Mouse (Mus musculus): ENCODE measurements around the gene Camkmt. TPM values are rescaled to one million over a fixed set of nuclear protein-coding genes. Genes with fewer than 3 reads are reported as not detected.

Camkmt gene
- total RNA-seq, 2 experiments from 2014 or later: 0.57 to 1.2 TPM

DNA sequence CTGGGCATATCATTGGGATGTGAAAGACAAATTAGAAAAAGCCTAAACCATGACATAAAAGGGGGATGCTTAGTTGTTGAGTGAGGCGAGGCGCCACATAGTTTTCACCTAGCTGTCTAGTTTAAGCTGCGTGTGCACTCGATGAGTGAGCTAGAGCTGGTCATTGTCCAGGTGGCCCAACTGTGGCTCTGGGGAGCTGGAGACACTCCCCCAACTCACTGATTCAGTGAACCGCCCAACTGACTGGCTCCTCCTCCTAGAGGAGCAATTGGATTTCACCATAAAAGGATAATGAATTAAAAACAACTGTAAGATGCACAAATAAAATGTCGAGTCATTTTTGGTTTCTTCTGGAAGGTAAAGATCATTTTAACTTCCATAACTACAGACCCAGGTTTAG lies 1.3 kb upstream of the Camkmt start:
- no peak for DNase-seq (ENCODE audit: low spot score)

DNA sequence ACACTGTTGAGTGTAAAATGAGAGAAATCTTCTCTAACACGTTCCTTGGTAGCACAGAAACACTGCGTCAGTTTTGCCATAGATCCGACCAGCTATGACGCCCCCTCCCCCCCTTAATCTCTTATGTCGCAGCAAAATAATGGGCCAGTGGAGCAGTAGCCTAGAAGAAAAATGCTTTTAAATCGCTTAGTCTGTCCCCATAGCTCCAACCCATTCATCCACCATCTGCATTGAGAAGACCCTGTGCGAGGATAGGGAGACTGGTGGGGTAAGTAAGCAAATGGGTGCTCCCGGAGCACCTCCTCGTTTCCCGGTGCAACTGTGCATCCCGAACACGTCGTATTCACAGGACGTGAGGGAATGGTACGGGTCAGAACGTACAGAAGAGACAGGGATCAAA lies 731 bp upstream of the Camkmt start:
- no peak for DNase-seq (ENCODE audit: low spot score)

DNA sequence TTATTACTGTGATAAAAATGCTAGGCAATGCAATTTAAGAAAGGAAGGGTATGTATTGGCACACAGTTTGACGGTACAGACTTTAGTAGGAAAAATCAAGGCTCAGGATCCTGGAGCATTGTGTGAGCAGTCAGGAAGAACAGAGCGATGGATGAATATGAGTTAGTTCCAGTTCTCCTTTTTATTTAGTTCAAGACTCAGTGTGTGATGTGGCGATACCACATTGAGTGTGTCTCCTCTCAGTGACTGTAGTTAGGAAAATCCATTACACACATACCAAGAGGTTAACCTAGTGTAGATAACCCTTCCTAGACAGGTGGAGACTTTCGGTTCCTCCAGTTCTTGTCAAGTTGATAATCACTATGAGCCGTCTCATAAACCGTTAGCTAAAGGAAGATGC lies 1.4 kb downstream of the Camkmt start:
- no peak for DNase-seq (ENCODE audit: low spot score)

GRCm38 (mm10) chr17:85096396-85096795 lies 6.0 kb downstream of the Camkmt start:
- no peak for DNase-seq (ENCODE audit: low spot score)

DNA sequence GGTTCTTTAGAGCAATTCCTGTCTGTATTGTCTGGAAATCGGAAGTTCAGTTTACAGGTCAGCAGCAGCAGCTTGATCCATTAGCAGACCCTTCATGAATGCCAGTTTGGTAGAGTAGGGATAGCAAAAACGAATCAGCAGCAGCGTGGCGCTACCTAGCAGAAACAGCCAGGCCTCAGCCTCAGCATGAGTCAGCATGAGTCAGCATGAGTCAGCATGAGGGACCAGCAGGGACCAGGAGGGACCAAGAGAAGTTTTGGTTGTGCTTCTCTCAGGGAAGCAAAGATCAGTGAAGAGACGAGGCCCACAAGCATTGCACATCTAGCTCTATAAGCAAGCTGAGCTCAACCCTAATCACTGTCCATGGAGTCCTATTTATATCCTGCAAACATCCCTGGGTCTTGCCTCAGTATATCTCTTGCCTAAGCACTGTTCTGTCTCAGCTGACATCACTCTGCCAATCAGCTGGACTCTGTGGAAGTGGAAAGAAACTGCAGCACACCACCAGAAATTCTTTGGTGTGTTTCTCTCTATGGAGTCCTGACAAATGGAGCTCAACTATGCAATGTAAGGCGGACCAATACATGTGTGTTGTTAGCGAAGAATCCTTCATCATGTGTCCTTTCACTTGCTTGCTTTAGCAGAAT lies 8.4 kb downstream of the Camkmt start:
- DNase-seq (ENCODE audit: low spot score): no peak

- no peak for DNase-seq (ENCODE audit: low spot score)
Observed at GRCm38 (mm10) chr17:85100232-85100631, 9.9 kb downstream of the Camkmt start.

DNA sequence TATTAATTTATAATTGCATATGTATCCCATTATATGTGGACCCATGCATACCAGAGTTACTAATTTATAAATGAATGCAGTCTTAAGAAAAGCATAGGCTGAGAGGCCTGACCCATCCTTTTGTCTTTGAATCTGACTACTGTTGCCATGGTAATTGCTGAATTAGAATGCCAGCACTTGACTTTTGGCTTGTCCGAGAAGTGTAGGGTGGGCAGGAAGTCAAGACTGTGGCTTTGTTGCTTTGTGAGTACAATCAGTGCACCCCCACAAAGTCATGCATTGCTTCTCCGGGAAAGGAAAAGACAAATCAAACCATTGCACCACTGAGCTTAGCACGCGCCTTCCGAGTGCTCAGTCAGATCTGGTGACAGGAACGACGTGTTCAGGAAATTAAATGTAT lies 11.4 kb downstream of the Camkmt start:
- no peak for DNase-seq (ENCODE audit: low spot score)

DNA sequence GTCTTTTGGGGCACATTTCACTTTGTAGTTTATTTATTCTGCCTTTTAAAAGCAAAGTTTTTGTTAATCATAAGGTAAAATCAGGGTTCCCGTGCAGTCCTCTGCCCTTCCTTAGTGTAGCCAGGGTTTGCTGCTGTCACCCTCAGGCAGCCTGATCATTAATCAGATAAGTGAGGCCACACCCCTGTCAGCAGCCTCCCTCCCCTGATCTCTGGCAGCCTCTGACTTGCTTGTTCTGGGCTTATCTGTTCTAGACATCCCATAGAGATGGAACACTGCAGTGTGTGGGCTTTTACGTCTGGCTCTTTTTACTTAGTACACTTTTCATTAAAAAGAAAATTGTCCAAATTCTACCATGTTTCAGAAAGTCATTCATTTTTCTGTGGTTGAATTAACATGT lies 13.0 kb downstream of the Camkmt start:
- no peak for DNase-seq (ENCODE audit: low spot score)

GRCm38 (mm10) chr17:85110640-85111039 lies 20.3 kb downstream of the Camkmt start:
- no peak for DNase-seq (ENCODE audit: low spot score)

DNA sequence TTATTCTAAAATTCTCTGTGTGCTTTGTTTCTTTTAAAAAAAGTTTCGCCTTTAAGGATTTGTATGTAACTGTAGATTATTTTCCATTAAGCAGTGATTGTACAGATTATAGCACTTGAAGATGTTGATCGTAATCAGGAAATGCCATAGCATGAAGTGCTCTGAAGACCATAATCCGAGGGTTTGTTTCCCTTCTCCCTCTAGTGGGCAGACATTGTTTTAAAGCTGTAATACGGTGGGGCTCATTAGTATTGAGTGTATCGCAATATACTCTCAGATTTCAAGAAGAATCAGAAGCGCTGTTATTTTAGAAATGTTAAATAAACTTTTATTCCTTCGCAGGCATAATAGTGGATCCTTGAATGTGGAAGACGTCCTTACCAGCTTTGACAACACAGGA lies 23.1 kb downstream of the Camkmt start:
- DNase-seq (ENCODE audit: low spot score): no peak

- DNase-seq (ENCODE audit: low spot score): peak; percentile 44
Observed at GRCm38 (mm10) chr17:85116643-85117042, 26.3 kb downstream of the Camkmt start.

GRCm38 (mm10) chr17:85138393-85138792 lies 48.0 kb downstream of the Camkmt start:
- DNase-seq (ENCODE audit: low spot score): no peak

DNA sequence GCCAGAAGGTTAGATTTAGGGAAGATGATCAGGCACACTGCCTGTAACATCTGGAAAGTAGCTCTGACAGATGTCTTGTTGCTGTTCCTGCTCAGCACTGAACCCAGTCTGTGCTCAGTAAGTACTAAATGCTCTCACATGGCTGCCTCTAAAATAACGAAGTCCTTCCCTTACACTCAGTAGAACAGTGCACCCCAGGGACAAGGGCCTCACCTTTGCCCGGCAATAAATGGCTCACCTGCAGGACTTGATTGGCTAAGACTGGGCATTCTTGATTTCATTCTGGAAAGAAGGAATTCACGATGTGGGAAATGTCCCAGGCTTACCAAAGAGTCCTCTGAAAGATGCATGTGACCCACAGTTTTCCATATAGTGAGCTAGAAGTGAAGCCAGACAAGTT lies 51.3 kb downstream of the Camkmt start:
- no peak for DNase-seq (ENCODE audit: low spot score)

DNA sequence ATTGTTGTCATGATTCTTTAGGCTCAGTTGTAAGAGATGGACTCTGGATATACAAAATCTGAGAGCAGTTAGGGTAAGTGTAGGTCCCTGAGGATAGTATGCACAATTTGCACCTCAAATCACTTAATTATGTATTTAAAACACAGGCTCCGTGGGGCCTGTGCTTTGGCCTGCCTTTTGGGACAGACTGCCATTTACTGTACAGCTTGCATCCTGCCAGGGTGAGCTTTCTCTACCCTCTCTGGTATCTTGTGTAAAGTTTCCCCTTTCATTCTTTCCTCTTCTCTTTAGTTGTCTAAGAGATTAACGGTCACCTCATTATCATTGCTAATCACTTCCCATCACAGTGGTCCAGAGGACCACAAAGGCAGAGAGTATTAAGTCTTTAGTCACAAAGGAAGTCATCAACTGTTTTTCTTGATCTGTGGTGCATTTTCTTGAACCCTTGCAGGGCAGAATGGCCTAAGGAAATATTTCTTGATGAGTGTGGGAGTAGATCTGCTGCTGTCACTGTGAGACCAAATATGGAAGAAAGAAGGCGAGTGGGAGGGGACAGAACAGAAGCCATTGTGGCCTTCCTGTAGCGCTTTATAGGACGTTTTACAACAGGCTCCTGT lies 52.3 kb downstream of the Camkmt start:
- no peak for DNase-seq (ENCODE audit: low spot score)

DNA sequence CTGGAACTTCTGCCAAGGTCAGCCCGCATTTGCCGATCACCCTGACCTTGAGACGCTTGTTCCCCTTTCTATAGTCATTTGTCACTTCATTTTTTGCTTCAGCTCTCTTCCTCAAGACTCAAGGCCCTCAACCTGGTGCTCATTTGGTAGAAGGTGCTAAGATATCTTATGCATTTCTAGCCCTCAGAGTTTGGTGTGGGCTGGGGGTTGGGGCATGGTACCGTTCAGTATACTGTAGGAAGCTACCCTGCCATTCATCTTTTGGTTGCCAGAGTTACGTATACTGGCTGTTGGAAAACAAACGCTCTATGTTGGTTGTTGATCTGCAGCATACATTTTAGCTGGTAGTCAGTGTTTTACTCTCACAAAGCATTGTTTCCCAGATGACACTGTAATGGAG lies 53.8 kb downstream of the Camkmt start:
- DNase-seq (ENCODE audit: low spot score): no peak

GRCm38 (mm10) chr17:85148348-85148747 lies 58.0 kb downstream of the Camkmt start:
- DNase-seq (ENCODE audit: low spot score): no peak

DNA sequence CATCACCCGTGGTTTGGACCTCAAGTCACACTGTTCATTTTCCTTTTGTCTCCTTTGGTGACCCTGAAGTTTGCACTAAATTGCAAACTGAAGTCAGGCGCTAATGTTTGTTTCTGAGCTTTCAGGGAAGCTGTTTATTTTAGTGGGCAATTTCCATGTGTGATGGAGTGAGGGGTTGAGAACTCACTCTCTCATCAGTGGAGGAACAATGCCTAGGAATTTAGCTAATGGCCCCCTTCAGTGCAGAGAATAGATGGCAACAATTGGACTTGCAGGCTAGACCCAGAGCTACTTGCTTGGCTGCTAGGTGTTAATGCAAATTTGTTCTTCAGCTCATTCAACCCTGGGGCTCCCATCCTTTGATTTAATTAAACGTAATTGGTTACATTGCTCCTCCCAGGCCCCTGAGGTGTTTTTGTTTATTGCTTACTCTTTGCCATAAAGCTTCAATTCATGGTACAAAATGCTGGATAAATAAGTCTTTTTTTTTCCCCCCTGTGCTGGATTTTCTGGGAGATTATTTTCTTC lies 58.9 kb downstream of the Camkmt start:
- no peak for DNase-seq (ENCODE audit: low spot score)

DNA sequence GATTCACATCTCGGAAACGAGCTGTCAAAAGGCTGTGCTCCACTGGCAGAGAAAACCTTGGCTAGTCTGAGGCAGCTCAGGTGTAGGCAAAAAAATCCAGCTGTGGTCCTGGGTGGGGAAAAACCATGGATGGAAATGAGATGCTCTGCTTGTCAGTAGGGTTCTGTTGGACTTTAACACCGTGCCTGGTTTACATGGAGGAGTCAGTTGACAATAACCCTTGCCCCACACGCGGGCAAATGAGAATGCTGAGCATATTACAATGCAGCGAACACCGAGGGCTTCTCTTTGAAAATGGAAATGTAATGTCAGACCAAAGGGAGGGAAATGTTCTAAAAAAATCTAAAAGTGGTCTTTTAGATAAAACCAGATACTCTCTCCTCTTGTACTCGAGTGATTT lies 60.9 kb downstream of the Camkmt start:
- no peak for DNase-seq (ENCODE audit: low spot score)

- DNase-seq (ENCODE audit: low spot score): no peak
Observed at GRCm38 (mm10) chr17:85158202-85158601, 67.8 kb downstream of the Camkmt start.

DNA sequence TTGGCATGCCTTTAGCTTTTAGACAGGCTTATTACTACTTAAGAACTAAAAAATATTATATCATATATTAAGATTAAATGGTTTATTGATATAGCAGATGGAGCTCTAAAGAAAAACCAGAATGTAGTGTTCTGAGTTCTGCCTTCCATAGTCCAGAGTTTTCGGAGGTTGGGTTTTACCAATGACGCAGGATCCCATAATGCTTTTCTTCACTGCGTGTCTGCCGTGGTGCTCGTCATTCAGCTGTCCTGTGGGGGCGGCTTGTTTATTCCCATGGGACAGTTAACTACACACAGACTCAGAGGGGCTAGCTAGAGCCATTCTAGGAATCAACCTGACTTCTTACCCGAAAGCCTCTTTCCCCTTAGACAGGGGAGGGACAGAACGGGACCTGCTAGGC lies 69.2 kb downstream of the Camkmt start:
- no peak for DNase-seq (ENCODE audit: low spot score)

DNA sequence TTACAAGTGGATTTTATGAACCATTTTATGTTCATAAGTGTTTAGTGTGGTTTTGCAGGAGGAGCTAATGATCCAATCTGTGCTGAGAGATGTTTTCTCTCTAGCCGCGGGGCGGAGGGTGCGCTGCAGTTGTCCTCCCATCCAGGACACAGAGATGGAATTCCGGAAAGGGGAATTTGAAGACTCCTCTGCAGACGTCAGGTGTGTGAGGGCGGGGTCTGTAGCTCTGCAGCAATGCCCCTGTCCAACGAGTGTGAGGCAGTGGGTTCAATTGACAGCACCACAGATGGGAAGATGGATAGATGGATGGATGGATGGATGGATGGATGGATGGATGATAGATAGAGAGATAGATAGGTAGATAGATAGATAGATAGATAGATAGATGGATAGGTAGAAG lies 70.4 kb downstream of the Camkmt start:
- no peak for DNase-seq (ENCODE audit: low spot score)

DNA sequence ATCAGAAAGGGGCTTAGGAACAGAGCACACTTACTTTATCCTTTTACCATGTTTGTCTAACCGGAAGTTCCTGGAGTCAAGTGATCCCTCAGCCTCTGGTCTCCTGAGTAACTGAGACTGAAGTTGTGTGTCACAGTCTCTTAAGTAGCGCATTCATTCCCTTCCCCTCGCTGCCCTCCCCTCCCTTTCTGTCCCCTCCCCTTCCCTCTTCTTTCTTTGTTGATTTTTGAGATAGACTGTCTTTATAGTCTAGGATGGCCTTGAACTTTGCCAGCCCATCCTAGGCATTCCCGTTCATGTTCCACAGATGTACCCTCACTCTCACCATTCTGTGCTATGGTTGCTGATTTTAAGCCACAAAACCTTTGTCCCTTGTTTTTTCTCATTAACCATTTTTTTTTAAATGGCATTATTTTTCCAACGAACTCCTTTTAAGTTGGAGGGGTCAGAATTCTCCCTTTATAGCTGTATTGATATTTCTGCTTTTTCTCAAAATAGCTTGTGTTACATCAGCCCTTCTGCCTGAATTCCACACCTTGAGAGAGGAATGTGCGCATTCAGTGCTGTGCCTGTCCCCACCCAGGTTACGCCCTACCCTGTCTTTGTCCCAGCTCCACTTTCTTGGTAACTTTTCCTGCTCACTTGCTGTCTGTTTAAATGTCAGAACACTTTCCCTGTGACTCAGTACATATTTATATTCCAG lies 72.4 kb downstream of the Camkmt start:
- no peak for DNase-seq (ENCODE audit: low spot score)

- no peak for DNase-seq (ENCODE audit: low spot score)
Observed at GRCm38 (mm10) chr17:85163272-85163610, 72.9 kb downstream of the Camkmt start.

All from gastrocnemius, adult 18-20 months (tissue).